Mouse (Mus musculus): Measurements from ENCODE around the gene Mia.

- TF ChIP-seq CTCF (IDR thresholded peaks at IDR 0.05; ENCODE audit: low read depth): no peak
- TF ChIP-seq EP300 (IDR thresholded peaks at IDR 0.05; ENCODE audit: low read depth): no peak
Measured at GRCm38 (mm10) chr7:27180036-27180435, 921 bp downstream of the Mia start.
